Mouse (Mus musculus) hindbrain, embryonic 15.5 days (tissue): ENCODE data around the gene Akap13. TPM values are rescaled to one million over a fixed set of nuclear protein-coding genes. Genes with fewer than 3 reads are reported as not detected.

Source experiments
- ATAC-seq: fragments of 200-750 bp; cut with Nextera tagmentation; 2 replicates; pipeline ENCODE4 v1.8.0; 2017; ENCODE audit warnings: low read depth, moderate number of reproducible peaks, moderate TSS enrichment; ENCODE audit not compliant: low FRiP score
- H3K27ac ChIP-seq: fragments of 300-500 bp; sonication (generic); replicated peaks from 2 replicates; pipeline ENCODE4 v1.5.1; 2015; ENCODE audit warnings: mild to moderate bottlenecking, inconsistent platforms
- H3K27me3 ChIP-seq: fragments of 300-500 bp; sonication (generic); 2 replicates; pipeline ENCODE4 v1.6.1; 2015; ENCODE audit warnings: control low read depth, inconsistent platforms
- H3K36me3 ChIP-seq: fragments of 300-500 bp; sonication (generic); 2 replicates; pipeline ENCODE4 v1.6.1; 2015; ENCODE audit warnings: control low read depth, inconsistent platforms
- H3K4me1 ChIP-seq: fragments of 300-500 bp; sonication (generic); replicated peaks from 2 replicates; pipeline ENCODE4 v1.6.1; 2015; ENCODE audit warnings: control low read depth, inconsistent platforms
- H3K4me2 ChIP-seq: fragments of 300-500 bp; sonication (generic); 2 replicates; pipeline ENCODE4 v1.6.1; 2015; ENCODE audit warnings: moderate library complexity, mild to moderate bottlenecking, inconsistent platforms
- H3K4me3 ChIP-seq: fragments of 300-500 bp; sonication (generic); 2 replicates; pipeline ENCODE4 v1.5.1; 2015; ENCODE audit warnings: mild to moderate bottlenecking, inconsistent platforms
- H3K9ac ChIP-seq: fragments of 300-500 bp; sonication (generic); 2 replicates; pipeline ENCODE4 v1.6.1; 2015; ENCODE audit warnings: inconsistent platforms
- H3K9me3 ChIP-seq: fragments of 300-500 bp; sonication (generic); 2 replicates; pipeline ENCODE4 v1.6.1; 2016; ENCODE audit warnings: control low read depth, inconsistent platforms
- WGBS: fragments of 180-500 bp; shearing (Covaris S2); methylation state at CpG from one replicate; pipeline ENCODE4 v1.1.7; 2015; 5-methylcytosine and 5-hydroxymethylcytosine counted together
- polyA plus RNA-seq: library from polyadenylated mRNA; unstranded; fragments of >200 nt; fragmentation: Nextera tagmentation; extraction: Ambion mirVana; gene quantifications from 2 replicates; pipeline ENCODE4 v1.2.1, GENCODE M21; 2015

Akap13 gene
- polyA plus RNA-seq, 1 experiment from 2014 or later = 15.3 TPM

- Histone ChIP-seq H3K36me3 (no peaks in the 10 kb centered on the region), H3K27ac (no peak overlapping the region), H3K27me3 (no peaks in the 10 kb centered on the region), H3K4me2 (no peak overlapping the region), H3K9me3 (no peaks in the 10 kb centered on the region), H3K4me1 (no peaks in the 10 kb centered on the region), H3K4me3 (no peak overlapping the region), H3K9ac (no peak overlapping the region)
- WGBS = 84% methylated on average over 4 of the region's 4 CpGs
- no peak for ATAC-seq
Measured at GRCm38 (mm10) chr7:75500164-75500563, 44.8 kb downstream of the Akap13 start.

GRCm38 (mm10) chr7:75500793-75501192 lies 45.5 kb downstream of the Akap13 start:
- no peaks in the 10 kb centered on the region for H3K27me3 ChIP-seq
- no peaks in the 10 kb centered on the region for H3K9me3 ChIP-seq
- H3K4me3 ChIP-seq = no peak overlapping the region
- 94% methylated on average over 4 of the region's 4 CpGs for WGBS
- no peak for ATAC-seq
- H3K4me2 ChIP-seq = no peak overlapping the region
- no peaks in the 10 kb centered on the region for H3K4me1 ChIP-seq
- H3K9ac ChIP-seq = no peak overlapping the region
- H3K27ac ChIP-seq = no peak overlapping the region
- H3K36me3 ChIP-seq = no peaks in the 10 kb centered on the region

GRCm38 (mm10) chr7:75504524-75504923 lies 49.2 kb downstream of the Akap13 start:
- no peaks in the 10 kb centered on the region for H3K36me3 ChIP-seq
- H3K4me1 ChIP-seq = no peaks in the 10 kb centered on the region
- no peak for ATAC-seq
- no peak overlapping the region for H3K4me2 ChIP-seq
- no peaks in the 10 kb centered on the region for H3K27me3 ChIP-seq
- 53% methylated on average over 2 of the region's 2 CpGs for WGBS
- H3K4me3 ChIP-seq = no peak overlapping the region
- H3K27ac ChIP-seq = no peak overlapping the region
- H3K9ac ChIP-seq = no peak overlapping the region
- H3K9me3 ChIP-seq = no peaks in the 10 kb centered on the region

GRCm38 (mm10) chr7:75506628-75507027 lies 51.3 kb downstream of the Akap13 start:
- Histone ChIP-seq H3K27ac (no peak overlapping the region), H3K9ac (no peak overlapping the region), H3K9me3 (no peaks in the 10 kb centered on the region), H3K4me2 (no peak overlapping the region), H3K4me3 (no peak overlapping the region), H3K36me3 (no peaks in the 10 kb centered on the region), H3K4me1 (no peaks in the 10 kb centered on the region), H3K27me3 (no peaks in the 10 kb centered on the region)
- no peak for ATAC-seq
- WGBS = 93% methylated on average over 4 of the region's 4 CpGs

- Histone ChIP-seq H3K9me3 (no peaks in the 10 kb centered on the region), H3K4me3 (no peak overlapping the region), H3K4me1 (no peaks in the 10 kb centered on the region), H3K4me2 (no peak overlapping the region), H3K27me3 (no peaks in the 10 kb centered on the region), H3K27ac (no peak overlapping the region), H3K36me3 (no peaks in the 10 kb centered on the region), H3K9ac (no peak overlapping the region)
- no peak for ATAC-seq
- 66% methylated on average over 5 of the region's 5 CpGs for WGBS
Measured at GRCm38 (mm10) chr7:75509085-75509873, 53.9 kb downstream of the Akap13 start.

- no peaks in the 10 kb centered on the region for H3K27me3 ChIP-seq
- 85% methylated on average over 6 of the region's 6 CpGs for WGBS
- H3K4me2 ChIP-seq = no peak overlapping the region
- H3K27ac ChIP-seq = no peak overlapping the region
- H3K36me3 ChIP-seq = no peaks in the 10 kb centered on the region
- no peak for ATAC-seq
- no peaks in the 10 kb centered on the region for H3K9me3 ChIP-seq
- no peak overlapping the region for H3K9ac ChIP-seq
- H3K4me3 ChIP-seq = no peak overlapping the region
- 0 out of 2 replicates have a peak, but pooled peaks cover 3% of the 10 kb centered on the region for H3K4me1 ChIP-seq
Measured at GRCm38 (mm10) chr7:75515472-75515871, 60.1 kb downstream of the Akap13 start.

GRCm38 (mm10) chr7:75516716-75517619 lies 61.6 kb downstream of the Akap13 start:
- no peak for ATAC-seq
- no peak overlapping the region for H3K4me3 ChIP-seq
- WGBS = 84% methylated on average over 14 of the region's 14 CpGs
- H3K4me1 ChIP-seq = 0 out of 2 replicates have a peak, but pooled peaks cover 3% of the 10 kb centered on the region
- no peak overlapping the region for H3K4me2 ChIP-seq
- H3K9ac ChIP-seq = no peak overlapping the region
- no peaks in the 10 kb centered on the region for H3K9me3 ChIP-seq
- H3K27ac ChIP-seq = no peak overlapping the region
- H3K27me3 ChIP-seq = no peaks in the 10 kb centered on the region
- no peaks in the 10 kb centered on the region for H3K36me3 ChIP-seq

GRCm38 (mm10) chr7:75520531-75520930 lies 65.2 kb downstream of the Akap13 start:
- no peak overlapping the region for H3K27ac ChIP-seq
- ATAC-seq = no peak
- 0 out of 2 replicates have a peak, but pooled peaks cover 3% of the 10 kb centered on the region for H3K4me1 ChIP-seq
- no peak overlapping the region for H3K4me2 ChIP-seq
- no peaks in the 10 kb centered on the region for H3K27me3 ChIP-seq
- no peak overlapping the region for H3K4me3 ChIP-seq
- H3K36me3 ChIP-seq = no peaks in the 10 kb centered on the region
- no peaks in the 10 kb centered on the region for H3K9me3 ChIP-seq
- WGBS = 51% methylated on average over 6 of the region's 6 CpGs
- no peak overlapping the region for H3K9ac ChIP-seq

GRCm38 (mm10) chr7:75521199-75521598 lies 65.9 kb downstream of the Akap13 start:
- WGBS = 27% methylated on average over 3 of the region's 3 CpGs
- Histone ChIP-seq H3K27ac (no peak overlapping the region), H3K4me2 (no peak overlapping the region), H3K27me3 (no peaks in the 10 kb centered on the region), H3K36me3 (no peaks in the 10 kb centered on the region), H3K4me3 (no peak overlapping the region), H3K4me1 (0 out of 2 replicates have a peak, but pooled peaks cover 3% of the 10 kb centered on the region), H3K9ac (no peak overlapping the region), H3K9me3 (no peaks in the 10 kb centered on the region)
- ATAC-seq = no peak

GRCm38 (mm10) chr7:75522226-75522625 lies 66.9 kb downstream of the Akap13 start:
- no peak overlapping the region for H3K4me3 ChIP-seq
- H3K27me3 ChIP-seq = no peaks in the 10 kb centered on the region
- ATAC-seq = no peak
- 0 out of 2 replicates have a peak, but pooled peaks cover 3% of the 10 kb centered on the region for H3K4me1 ChIP-seq
- WGBS = 94% methylated on average over 3 of the region's 3 CpGs
- H3K9ac ChIP-seq = no peak overlapping the region
- no peak overlapping the region for H3K4me2 ChIP-seq
- no peaks in the 10 kb centered on the region for H3K36me3 ChIP-seq
- no peak overlapping the region for H3K27ac ChIP-seq
- no peaks in the 10 kb centered on the region for H3K9me3 ChIP-seq

GRCm38 (mm10) chr7:75524789-75525569 lies 69.6 kb downstream of the Akap13 start:
- no peak overlapping the region for H3K9ac ChIP-seq
- H3K4me2 ChIP-seq = no peak overlapping the region
- H3K27me3 ChIP-seq = no peaks in the 10 kb centered on the region
- no peaks in the 10 kb centered on the region for H3K36me3 ChIP-seq
- H3K9me3 ChIP-seq = no peaks in the 10 kb centered on the region
- H3K4me1 ChIP-seq = no peaks in the 10 kb centered on the region
- no peak for ATAC-seq
- H3K4me3 ChIP-seq = no peak overlapping the region
- no peak overlapping the region for H3K27ac ChIP-seq
